Mouse (Mus musculus): Measurements from ENCODE around the gene H2al1f. TPM values are rescaled to one million over a fixed set of nuclear protein-coding genes. Genes with fewer than 3 reads are reported as not detected.
"Not testable (repeated sequence)": the region's sequence is repeated elsewhere in the genome, so short reads cannot be mapped to it uniquely, and the experiment has no call there.

Gene H2al1f
- total and polyA plus RNA-seq, 3 experiments, result not detected

GRCm38 (mm10) chrX:11289244-11289643 is 25.7 kb upstream of the H2al1f start:
- Histone ChIP-seq H3K36me3 (ENCODE audit: control insufficient read depth in 1 of 2, insufficient read depth in 2 of 2, low read length in 2 of 2) (no peaks in the 10 kb centered on the region), H3K27me3 (ENCODE audit: control insufficient read depth in 1 of 2, insufficient read depth in 2 of 2, low read length in 2 of 2) (no peaks in the 10 kb centered on the region), H3K9ac (ENCODE audit: control insufficient read depth, low read depth, low read length, poor library complexity, severe bottlenecking) (no peak overlapping the region), H3K79me2 (ENCODE audit: control insufficient read depth, insufficient read depth, low read length, poor library complexity) (no peaks in the 10 kb centered on the region), H3K27ac (ENCODE audit: control insufficient read depth, low read depth, low read length) (no peak overlapping the region), H3K4me1 (ENCODE audit: control insufficient read depth in 1 of 2, insufficient read depth in 2 of 2, low read length in 2 of 2) (no peaks in the 10 kb centered on the region), H3K9me3 (replicated peaks; ENCODE audit: insufficient read depth, low read length) (no peaks in the 10 kb centered on the region), H3K4me3 (ENCODE audit: control insufficient read depth in 1 of 2, insufficient read depth in 1 of 2, low read depth in 2 of 2, low read length in 2 of 2) (no peak overlapping the region)
- DNase-seq (ENCODE audit: low read depth, low spot score), result no peak
- TF ChIP-seq GATA1 (IDR thresholded peaks at IDR 0.05; ENCODE audit: low read depth, low read length) (no peak), EP300 (IDR thresholded peaks at IDR 0.05; ENCODE audit: low read depth in 1 of 2, low read length in 2 of 2) (no peak), CHD2 (IDR thresholded peaks at IDR 0.05; ENCODE audit: low read length) (no peak), USF2 (IDR thresholded peaks at IDR 0.05; ENCODE audit: borderline replicate concordance in 1 of 2, insufficient read depth in 1 of 2, low read depth in 1 of 2, low read length in 2 of 2) (no peak), ZNF384 (IDR thresholded peaks at IDR 0.05; ENCODE audit: low read depth, low read length) (no peak), HCFC1 (IDR thresholded peaks at IDR 0.05; ENCODE audit: low read depth, low read length) (no peak), ETS1 (IDR thresholded peaks at IDR 0.05; ENCODE audit: low read depth, low read length) (no peak), ZMIZ1 (IDR thresholded peaks at IDR 0.05; ENCODE audit: low read depth, low read length) (no peak), POLR2AphosphoS2 (IDR thresholded peaks at IDR 0.05; ENCODE audit: low read length) (no peak), TAL1 (IDR thresholded peaks at IDR 0.05; ENCODE audit: low read length) (no peak), RCOR1 (IDR thresholded peaks at IDR 0.05; ENCODE audit: low read depth, low read length) (no peak), POLR2AphosphoS5 (IDR thresholded peaks at IDR 0.05; ENCODE audit: borderline replicate concordance, low read depth, low read length) (no peak), CTCF (IDR thresholded peaks at IDR 0.05 in 2 of 3, conservative IDR thresholded peaks at IDR 0.05 in 1 of 3; ENCODE audit: control insufficient read depth in 1 of 3, insufficient read depth in 1 of 3, low read depth in 2 of 3, low read length in 3 of 3, poor library complexity in 1 of 3, severe bottlenecking in 1 of 3) (no peak), JUND (IDR thresholded peaks at IDR 0.05; ENCODE audit: low read depth, low read length) (no peak), MEF2A (IDR thresholded peaks at IDR 0.05; ENCODE audit: extremely low read depth, insufficient replicate concordance, low read depth, low read length, poor library complexity, severe bottlenecking) (no peak), MAZ (IDR thresholded peaks at IDR 0.05; ENCODE audit: low read depth, low read length) (no peak)

GRCm38 (mm10) chrX:11298957-11299356 is 16.0 kb upstream of the H2al1f start, which contains the start of gene H2al1a:
H2al1a (plus strand) TSS chrX:11299257.
- not testable (repeated sequence) for H3K9ac ChIP-seq (ENCODE audit: control insufficient read depth, low read depth, low read length, poor library complexity, severe bottlenecking); DNase-seq (ENCODE audit: low read depth, low spot score); H3K79me2 ChIP-seq (ENCODE audit: control insufficient read depth, insufficient read depth, low read length, poor library complexity); H3K4me1 ChIP-seq (ENCODE audit: control insufficient read depth in 1 of 2, insufficient read depth in 2 of 2, low read length in 2 of 2); H3K27me3 ChIP-seq (ENCODE audit: control insufficient read depth in 1 of 2, insufficient read depth in 2 of 2, low read length in 2 of 2); H3K27ac ChIP-seq (ENCODE audit: control insufficient read depth, low read depth, low read length); H3K36me3 ChIP-seq (ENCODE audit: control insufficient read depth in 1 of 2, insufficient read depth in 2 of 2, low read length in 2 of 2); H3K9me3 ChIP-seq (replicated peaks; ENCODE audit: insufficient read depth, low read length); H3K4me3 ChIP-seq (ENCODE audit: control insufficient read depth in 1 of 2, insufficient read depth in 1 of 2, low read depth in 2 of 2, low read length in 2 of 2)

- H3K36me3 ChIP-seq (ENCODE audit: control insufficient read depth in 1 of 2, insufficient read depth in 2 of 2, low read length in 2 of 2); DNase-seq (ENCODE audit: low read depth, low spot score); H3K4me3 ChIP-seq (ENCODE audit: control insufficient read depth in 1 of 2, insufficient read depth in 1 of 2, low read depth in 2 of 2, low read length in 2 of 2); H3K27ac ChIP-seq (ENCODE audit: control insufficient read depth, low read depth, low read length); H3K27me3 ChIP-seq (ENCODE audit: control insufficient read depth in 1 of 2, insufficient read depth in 2 of 2, low read length in 2 of 2); H3K79me2 ChIP-seq (ENCODE audit: control insufficient read depth, insufficient read depth, low read length, poor library complexity); H3K9me3 ChIP-seq (replicated peaks; ENCODE audit: insufficient read depth, low read length); H3K9ac ChIP-seq (ENCODE audit: control insufficient read depth, low read depth, low read length, poor library complexity, severe bottlenecking); H3K4me1 ChIP-seq (ENCODE audit: control insufficient read depth in 1 of 2, insufficient read depth in 2 of 2, low read length in 2 of 2): not testable (repeated sequence)
These were observed 12.8 kb upstream of the H2al1f start, which contains the start of gene H2al1b for GRCm38 (mm10) chrX:11302132-11302531. H2al1b (plus strand) TSS chrX:11302432.

GRCm38 (mm10) chrX:11305355-11305754 is 9.6 kb upstream of the H2al1f start, which contains the start of gene H2al1c:
H2al1c (plus strand) TSS chrX:11305655.
- not testable (repeated sequence) for H3K9me3 ChIP-seq (replicated peaks; ENCODE audit: insufficient read depth, low read length); H3K9ac ChIP-seq (ENCODE audit: control insufficient read depth, low read depth, low read length, poor library complexity, severe bottlenecking); H3K4me3 ChIP-seq (ENCODE audit: control insufficient read depth in 1 of 2, insufficient read depth in 1 of 2, low read depth in 2 of 2, low read length in 2 of 2); H3K36me3 ChIP-seq (ENCODE audit: control insufficient read depth in 1 of 2, insufficient read depth in 2 of 2, low read length in 2 of 2); H3K27ac ChIP-seq (ENCODE audit: control insufficient read depth, low read depth, low read length); H3K4me1 ChIP-seq (ENCODE audit: control insufficient read depth in 1 of 2, insufficient read depth in 2 of 2, low read length in 2 of 2); DNase-seq (ENCODE audit: low read depth, low spot score); H3K27me3 ChIP-seq (ENCODE audit: control insufficient read depth in 1 of 2, insufficient read depth in 2 of 2, low read length in 2 of 2); H3K79me2 ChIP-seq (ENCODE audit: control insufficient read depth, insufficient read depth, low read length, poor library complexity)

- not testable (repeated sequence) for DNase-seq (ENCODE audit: low read depth, low spot score); H3K27ac ChIP-seq (ENCODE audit: control insufficient read depth, low read depth, low read length); H3K9ac ChIP-seq (ENCODE audit: control insufficient read depth, low read depth, low read length, poor library complexity, severe bottlenecking); H3K4me3 ChIP-seq (ENCODE audit: control insufficient read depth in 1 of 2, insufficient read depth in 1 of 2, low read depth in 2 of 2, low read length in 2 of 2); H3K9me3 ChIP-seq (replicated peaks; ENCODE audit: insufficient read depth, low read length); H3K27me3 ChIP-seq (ENCODE audit: control insufficient read depth in 1 of 2, insufficient read depth in 2 of 2, low read length in 2 of 2); H3K79me2 ChIP-seq (ENCODE audit: control insufficient read depth, insufficient read depth, low read length, poor library complexity); H3K36me3 ChIP-seq (ENCODE audit: control insufficient read depth in 1 of 2, insufficient read depth in 2 of 2, low read length in 2 of 2); H3K4me1 ChIP-seq (ENCODE audit: control insufficient read depth in 1 of 2, insufficient read depth in 2 of 2, low read length in 2 of 2)
These were observed 6.4 kb upstream of the H2al1f start, which contains the start of gene H2al1d for GRCm38 (mm10) chrX:11308524-11308923. H2al1d (plus strand) TSS chrX:11308824.
